Mouse (Mus musculus): ENCODE measurements at regions not wholly inside any gene's neighbourhood (a gene's known extent, or its start where the extent isn't known, plus 50 kb on each side); places are given as distances from the start of the nearest gene placed in this dataset.

DNA sequence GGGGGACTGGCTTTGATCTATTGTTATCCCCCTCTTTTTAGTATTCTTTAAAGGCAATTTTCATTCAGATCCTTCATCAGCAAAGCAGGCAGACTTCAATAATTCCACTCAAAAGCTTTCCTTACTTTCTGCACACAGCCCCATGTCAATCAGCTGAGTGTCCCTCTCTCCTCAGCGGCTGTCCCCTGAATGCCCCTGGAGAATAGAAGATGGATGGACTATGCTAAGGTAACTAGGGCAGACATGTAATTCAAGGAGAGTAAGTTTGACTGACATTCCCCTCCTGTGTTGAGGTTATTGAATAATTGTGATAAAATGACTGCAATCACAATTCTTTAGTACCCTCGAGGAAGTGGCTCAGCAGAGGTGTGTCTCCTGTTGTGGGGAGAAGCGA is 220.1 kb downstream of the Fam84b start:
- Histone ChIP-seq H3K4me3 (ENCODE audit: low read length) (no peak overlapping the region), H3K4me2 (ENCODE audit: low read depth, low read length) (no peak overlapping the region), H3K27ac (no peak overlapping the region), H3K4me1 (ENCODE audit: insufficient read depth, low read length) (no peaks in the 10 kb centered on the region), H3K36me3 (ENCODE audit: insufficient read depth, low read length) (no peaks in the 10 kb centered on the region), H3K9me3 (ENCODE audit: low read length) (no peaks in the 10 kb centered on the region), H3K9ac (replicated peaks; ENCODE audit: low read length) (no peak overlapping the region), H3K27me3 (ENCODE audit: insufficient read depth, low read length) (no peaks in the 10 kb centered on the region)
- DNase-seq (ENCODE audit: low spot score), result no peak
- TF ChIP-seq CTCF (IDR thresholded peaks at IDR 0.05; ENCODE audit: low read depth), result no peak
- no peak for ATAC-seq
- WGBS, result 34% methylated on average over 3 of the region's 3 CpGs

DNA sequence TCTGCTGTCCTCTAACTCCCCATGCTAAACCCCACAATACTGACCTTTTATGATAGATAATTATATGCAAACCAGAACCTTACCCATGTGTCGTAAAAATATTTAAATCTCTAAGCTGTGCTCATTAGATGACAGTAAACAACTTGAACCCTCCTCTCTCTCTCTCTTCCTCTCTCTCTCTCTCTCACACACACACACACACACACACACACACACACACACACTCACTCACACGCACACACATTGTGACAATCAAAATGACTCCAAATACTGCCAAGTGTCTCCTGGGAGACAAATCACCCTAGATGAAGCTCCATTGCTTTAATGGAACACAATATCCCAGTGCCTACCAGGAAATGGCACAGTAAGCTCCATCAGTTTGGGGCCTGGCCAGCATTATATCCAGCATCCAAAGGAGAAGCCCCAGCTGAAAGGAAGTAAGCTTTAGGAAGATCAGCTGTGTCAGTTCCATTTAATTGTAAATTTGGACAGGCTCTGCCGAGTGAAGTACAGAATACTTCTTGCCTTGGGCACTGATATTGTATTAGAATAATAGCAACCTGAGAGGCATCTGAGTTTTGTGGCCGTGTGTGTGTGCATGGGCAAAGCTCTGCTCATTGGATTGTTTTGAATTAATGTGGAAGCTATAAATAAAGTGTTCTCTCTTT is 220.7 kb downstream of the Fam84b start:
- H3K27ac ChIP-seq, result no peak overlapping the region
- H3K4me3 ChIP-seq (ENCODE audit: low read length), result no peak overlapping the region
- ATAC-seq, result peak; percentile 79; the same call in 1 of the 2 replicates
- no peak for TF ChIP-seq CTCF (IDR thresholded peaks at IDR 0.05; ENCODE audit: low read depth)
- H3K9me3 ChIP-seq (ENCODE audit: low read length), result no peaks in the 10 kb centered on the region
- no peaks in the 10 kb centered on the region for H3K4me1 ChIP-seq (ENCODE audit: insufficient read depth, low read length)
- no peaks in the 10 kb centered on the region for H3K36me3 ChIP-seq (ENCODE audit: insufficient read depth, low read length)
- H3K4me2 ChIP-seq (ENCODE audit: low read depth, low read length), result no peak overlapping the region
- H3K27me3 ChIP-seq (ENCODE audit: insufficient read depth, low read length), result no peaks in the 10 kb centered on the region
- DNase-seq (ENCODE audit: low spot score), result peak; percentile 68
- WGBS, result 18% methylated on average over 4 of the region's 4 CpGs
- no peak overlapping the region for H3K9ac ChIP-seq (replicated peaks; ENCODE audit: low read length)

DNA sequence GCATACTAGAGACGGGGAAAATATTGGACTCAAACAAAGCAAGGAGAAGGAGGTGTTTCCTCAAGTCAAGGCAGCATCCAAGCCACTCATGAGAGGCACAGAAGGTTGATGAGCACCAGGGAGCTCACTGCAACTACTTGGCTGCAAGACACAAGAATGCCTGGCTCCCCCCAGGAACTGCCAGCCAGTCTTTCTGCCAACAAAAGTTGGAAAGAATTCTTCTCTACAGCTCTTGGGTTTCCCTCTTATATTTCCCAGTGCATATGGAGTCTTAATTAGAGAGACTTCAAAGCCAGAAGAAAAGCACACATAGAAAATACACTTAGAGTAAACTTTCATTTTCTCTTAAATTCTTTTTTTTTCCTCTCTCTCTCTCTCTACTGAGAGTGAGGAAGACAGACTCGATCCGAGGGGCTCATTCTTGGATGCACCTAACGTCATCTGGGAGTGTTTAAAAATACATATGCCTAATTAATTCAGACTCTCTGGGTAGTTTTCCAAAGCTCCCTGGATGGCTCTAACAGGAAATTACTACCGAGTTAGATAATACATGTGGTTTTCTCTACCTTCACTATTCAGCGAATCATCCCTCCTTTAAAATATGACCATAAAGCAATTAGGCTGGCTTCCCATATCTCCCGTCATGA is 222.7 kb downstream of the Fam84b start:
- Histone ChIP-seq H3K9me3 (ENCODE audit: low read length) (no peaks in the 10 kb centered on the region), H3K9ac (replicated peaks; ENCODE audit: low read length) (no peak overlapping the region), H3K27ac (no peak overlapping the region), H3K27me3 (ENCODE audit: insufficient read depth, low read length) (no peaks in the 10 kb centered on the region), H3K4me3 (ENCODE audit: low read length) (no peak overlapping the region), H3K36me3 (ENCODE audit: insufficient read depth, low read length) (no peaks in the 10 kb centered on the region), H3K4me2 (ENCODE audit: low read depth, low read length) (no peak overlapping the region), H3K4me1 (ENCODE audit: insufficient read depth, low read length) (no peaks in the 10 kb centered on the region)
- DNase-seq (ENCODE audit: low spot score) (peak; percentile 53), ATAC-seq (peak; percentile 51; the same call in 1 of the 2 replicates)
- 45% methylated on average over 7 of the region's 7 CpGs for WGBS
- no peak for TF ChIP-seq CTCF (IDR thresholded peaks at IDR 0.05; ENCODE audit: low read depth)

DNA sequence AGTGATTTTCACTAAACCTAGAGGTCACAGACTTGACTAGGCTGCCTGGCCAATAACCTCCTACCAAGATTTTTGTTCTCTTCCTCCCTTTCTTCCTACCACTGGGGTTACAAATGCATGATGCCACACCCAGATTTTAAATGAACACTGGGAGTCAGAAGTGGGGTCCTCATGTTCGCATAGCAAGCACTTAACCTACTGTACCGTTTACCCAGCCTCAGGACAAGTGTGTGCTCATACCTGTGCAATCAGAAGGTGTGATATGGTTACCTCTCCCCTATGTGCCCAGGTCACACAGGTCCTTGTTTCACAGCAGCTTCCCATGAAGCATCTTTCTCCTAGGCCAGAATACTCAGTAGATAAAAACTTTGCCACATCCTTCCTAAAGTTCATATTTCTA is 234.8 kb downstream of the Fam84b start:
- no peak for TF ChIP-seq CTCF (IDR thresholded peaks at IDR 0.05; ENCODE audit: low read depth)
- Histone ChIP-seq H3K4me3 (ENCODE audit: low read length) (no peak overlapping the region), H3K9ac (replicated peaks; ENCODE audit: low read length) (no peak overlapping the region), H3K9me3 (ENCODE audit: low read length) (no peaks in the 10 kb centered on the region), H3K36me3 (ENCODE audit: insufficient read depth, low read length) (no peaks in the 10 kb centered on the region), H3K27ac (no peak overlapping the region), H3K4me2 (ENCODE audit: low read depth, low read length) (no peak overlapping the region), H3K27me3 (ENCODE audit: insufficient read depth, low read length) (no peaks in the 10 kb centered on the region), H3K4me1 (ENCODE audit: insufficient read depth, low read length) (no peaks in the 10 kb centered on the region)
- WGBS, result 89% methylated on average over 2 of the region's 2 CpGs
- DNase-seq (ENCODE audit: low spot score), result no peak
- ATAC-seq, result no peak

DNA sequence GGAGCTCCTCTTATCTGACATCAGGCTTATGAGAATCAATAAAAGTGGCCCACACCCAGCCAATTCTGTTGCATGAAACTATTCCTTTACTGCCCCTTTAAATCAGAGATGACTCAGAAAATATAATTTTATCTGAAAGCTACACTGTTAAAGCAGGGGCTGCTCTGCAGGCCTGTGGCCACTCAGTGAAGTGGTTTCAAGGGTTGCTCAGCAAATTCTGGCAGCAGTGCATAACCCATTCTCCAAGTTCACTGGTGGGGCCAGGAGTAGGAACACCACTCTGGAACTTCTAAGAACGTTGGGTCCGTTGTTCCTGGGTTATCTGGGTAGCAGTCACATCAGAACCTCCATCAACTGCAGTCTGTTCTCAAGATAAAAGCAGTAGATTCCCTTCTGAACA is 236.2 kb downstream of the Fam84b start:
- Histone ChIP-seq H3K4me1 (ENCODE audit: insufficient read depth, low read length) (no peaks in the 10 kb centered on the region), H3K9me3 (ENCODE audit: low read length) (no peaks in the 10 kb centered on the region), H3K36me3 (ENCODE audit: insufficient read depth, low read length) (no peaks in the 10 kb centered on the region), H3K9ac (replicated peaks; ENCODE audit: low read length) (no peak overlapping the region), H3K27me3 (ENCODE audit: insufficient read depth, low read length) (no peaks in the 10 kb centered on the region), H3K27ac (no peak overlapping the region), H3K4me3 (ENCODE audit: low read length) (no peak overlapping the region), H3K4me2 (ENCODE audit: low read depth, low read length) (no peak overlapping the region)
- TF ChIP-seq CTCF (IDR thresholded peaks at IDR 0.05; ENCODE audit: low read depth), result no peak
- 76% methylated on average over 2 of the region's 2 CpGs for WGBS
- DNase-seq (ENCODE audit: low spot score), result no peak
- no peak for ATAC-seq

DNA sequence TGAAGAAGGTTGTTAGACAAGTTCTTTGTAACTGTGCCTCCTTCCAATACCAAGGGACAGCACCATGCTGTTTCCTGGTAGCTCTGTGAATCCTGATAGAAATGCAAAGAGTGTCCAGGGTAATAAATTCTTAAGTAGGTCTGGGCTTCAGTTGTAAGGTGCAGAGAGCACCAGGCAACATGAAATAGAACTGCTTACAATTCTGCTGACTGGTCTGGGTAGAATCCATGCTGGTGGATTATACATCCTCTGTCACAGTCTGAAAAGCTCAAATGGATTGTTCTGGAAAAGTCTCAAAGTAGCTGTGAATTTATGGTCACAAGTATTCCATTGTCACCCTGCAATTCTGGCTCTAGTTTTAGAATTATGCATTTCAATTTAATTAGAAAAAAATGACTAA is 251.7 kb downstream of the Fam84b start:
- H3K36me3 ChIP-seq (ENCODE audit: insufficient read depth, low read length), result no peaks in the 10 kb centered on the region

DNA sequence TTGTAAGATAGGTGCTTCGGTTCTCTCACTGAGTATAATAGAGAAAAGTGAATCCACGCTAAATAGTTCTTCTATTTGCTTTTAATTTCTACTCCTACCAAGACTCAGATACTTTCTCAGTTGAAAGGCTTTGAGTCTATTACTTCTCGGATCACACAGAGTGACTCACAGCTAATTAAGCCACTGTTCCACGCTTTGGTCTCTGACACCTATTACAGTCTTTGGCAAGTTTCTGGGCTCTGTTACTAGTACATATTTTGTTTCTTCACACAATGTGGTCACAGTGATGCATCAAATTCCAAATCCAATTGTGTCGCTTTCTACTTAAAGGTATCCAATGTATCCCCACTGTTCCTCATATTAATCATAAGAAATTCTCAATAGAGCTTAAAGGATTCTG is 276.5 kb downstream of the Fam84b start:
- Histone ChIP-seq H3K9ac (replicated peaks; ENCODE audit: low read length) (no peak overlapping the region), H3K9me3 (ENCODE audit: low read length) (no peaks in the 10 kb centered on the region), H3K4me2 (ENCODE audit: low read depth, low read length) (no peak overlapping the region), H3K27me3 (ENCODE audit: insufficient read depth, low read length) (no peaks in the 10 kb centered on the region), H3K27ac (no peak overlapping the region), H3K4me1 (ENCODE audit: insufficient read depth, low read length) (no peaks in the 10 kb centered on the region), H3K36me3 (ENCODE audit: insufficient read depth, low read length) (no peaks in the 10 kb centered on the region), H3K4me3 (ENCODE audit: low read length) (no peak overlapping the region)
- TF ChIP-seq CTCF (IDR thresholded peaks at IDR 0.05; ENCODE audit: low read depth), result no peak
- 75% methylated on average over 5 of the region's 5 CpGs for WGBS
- ATAC-seq, result no peak
- DNase-seq (ENCODE audit: low spot score), result no peak

More for the DNA sequence above, 251.7 kb downstream of the Fam84b start:
- Histone ChIP-seq H3K9me3 (ENCODE audit: low read length) (no peaks in the 10 kb centered on the region), H3K4me3 (ENCODE audit: low read length) (no peak overlapping the region), H3K9ac (replicated peaks; ENCODE audit: low read length) (no peak overlapping the region), H3K27ac (no peak overlapping the region), H3K4me1 (ENCODE audit: insufficient read depth, low read length) (no peaks in the 10 kb centered on the region), H3K27me3 (ENCODE audit: insufficient read depth, low read length) (no peaks in the 10 kb centered on the region), H3K4me2 (ENCODE audit: low read depth, low read length) (no peak overlapping the region)
- no peak for TF ChIP-seq CTCF (IDR thresholded peaks at IDR 0.05; ENCODE audit: low read depth)
- ATAC-seq (no peak), DNase-seq (ENCODE audit: low spot score) (no peak)
